Mouse (Mus musculus) embryonic facial prominence, embryonic 12.5 days (tissue): ENCODE data around the gene Gga2. TPM values are rescaled to one million over a fixed set of nuclear protein-coding genes. Genes with fewer than 3 reads are reported as not detected.
A peak's percentile ranks its signal among the peaks of the same experiment; 100 is the strongest.

Experiments
- ATAC-seq: fragments of 200-750 bp; cut with Nextera tagmentation; 2 replicates; pipeline ENCODE4 v1.8.0; 2017; ENCODE audit not compliant: insufficient number of reproducible peaks, insufficient read depth, low FRiP score, low TSS enrichment
- H3K27ac ChIP-seq: fragments of 300-500 bp; sonication (generic); 2 replicates; pipeline ENCODE4 v1.5.1; 2016; ENCODE audit warnings: mild to moderate bottlenecking
- H3K27me3 ChIP-seq: fragments of 300-500 bp; sonication (generic); 2 replicates; pipeline ENCODE4 v1.6.1; 2016; ENCODE audit warnings: mild to moderate bottlenecking, moderate library complexity
- H3K36me3 ChIP-seq: fragments of 300-500 bp; sonication (generic); 2 replicates; pipeline ENCODE4 v1.6.1; 2016; ENCODE audit warnings: mild to moderate bottlenecking
- H3K4me1 ChIP-seq: fragments of 300-500 bp; sonication (generic); 2 replicates; pipeline ENCODE4 v1.6.1; 2016
- H3K4me2 ChIP-seq: fragments of 300-500 bp; sonication (generic); replicated peaks from 2 replicates; pipeline ENCODE4 v1.6.1; 2016; ENCODE audit warnings: mild to moderate bottlenecking, moderate library complexity
- H3K4me3 ChIP-seq: fragments of 300-500 bp; sonication (generic); 2 replicates; pipeline ENCODE4 v1.5.1; 2016; ENCODE audit warnings: mild to moderate bottlenecking
- H3K9ac ChIP-seq: fragments of 300-500 bp; sonication (generic); 2 replicates; pipeline ENCODE4 v1.6.1; 2016; ENCODE audit warnings: mild to moderate bottlenecking, moderate library complexity
- H3K9me3 ChIP-seq: fragments of 300-500 bp; sonication (generic); 2 replicates; pipeline ENCODE4 v1.6.1; 2016; ENCODE audit warnings: mild to moderate bottlenecking, moderate library complexity
- WGBS: fragments of 180-500 bp; shearing (Covaris S2); methylation state at CpG from one replicate; pipeline ENCODE4 v1.1.7; 2016; 5-methylcytosine and 5-hydroxymethylcytosine counted together
- polyA plus RNA-seq: library from polyadenylated mRNA; unstranded; fragments of >200 nt; fragmentation: Nextera tagmentation; extraction: Ambion mirVana; gene quantifications from 2 replicates; pipeline ENCODE4 v1.2.1, GENCODE M21; 2016

The Gga2 gene
- polyA plus RNA-seq, 1 experiment from 2014 or later: 136 TPM

- WGBS: under 1% methylated on average over 54 of the region's 55 CpGs
- Histone ChIP-seq H3K27ac (no peak within 1 kb of the TSS), H3K4me3 (peak within 1 kb of the TSS; percentile 76), H3K9ac (peak within 1 kb of the TSS; percentile 78), H3K36me3 (no peaks in the 10 kb centered on the region), H3K9me3 (no peaks in the 10 kb centered on the region), H3K4me1 (peaks cover 8% of the 10 kb centered on the region; the same call in 1 of the 2 replicates), H3K27me3 (no peaks in the 10 kb centered on the region), H3K4me2 (peak within 1 kb of the TSS; percentile 57)
- peak; percentile 56; the same call in 1 of the 2 replicates for ATAC-seq
These were observed 39.6 kb downstream of the Gga2 start, which contains the start of gene Cog7 for GRCm38 (mm10) chr7:121981307-121981871. Gene Cog7, minus strand, starts transcription at chr7:121981711.

- no peaks in the 10 kb centered on the region for H3K9me3 ChIP-seq
- peaks cover 31% of the 10 kb centered on the region for H3K36me3 ChIP-seq
- ATAC-seq: no peak
- H3K4me3 ChIP-seq: no peak overlapping the region
- no peak overlapping the region for H3K9ac ChIP-seq
- peaks cover 3% of the 10 kb centered on the region; the same call in 1 of the 2 replicates for H3K4me1 ChIP-seq
- no peak overlapping the region for H3K27ac ChIP-seq
- no peaks in the 10 kb centered on the region for H3K27me3 ChIP-seq
- no peak overlapping the region for H3K4me2 ChIP-seq
- 52% methylated on average over 4 of the region's 4 CpGs for WGBS
These were observed 46.0 kb downstream of the Gga2 start for GRCm38 (mm10) chr7:121975031-121975430.

GRCm38 (mm10) chr7:121971698-121972097 lies 49.3 kb downstream of the Gga2 start:
- Histone ChIP-seq H3K4me2 (no peak overlapping the region), H3K4me1 (no peaks in the 10 kb centered on the region), H3K4me3 (no peak overlapping the region), H3K9me3 (no peaks in the 10 kb centered on the region), H3K36me3 (peaks cover 31% of the 10 kb centered on the region), H3K9ac (no peak overlapping the region), H3K27me3 (no peaks in the 10 kb centered on the region), H3K27ac (no peak overlapping the region)
- WGBS: 91% methylated on average over 3 of the region's 3 CpGs
- ATAC-seq: no peak

- Histone ChIP-seq H3K27ac (no peak overlapping the region), H3K27me3 (no peaks in the 10 kb centered on the region), H3K4me1 (no peaks in the 10 kb centered on the region), H3K9ac (no peak overlapping the region), H3K4me2 (no peak overlapping the region), H3K36me3 (peaks cover 29% of the 10 kb centered on the region), H3K9me3 (no peaks in the 10 kb centered on the region), H3K4me3 (no peak overlapping the region)
- 92% methylated on average over 9 of the region's 9 CpGs for WGBS
- ATAC-seq: no peak
These were observed 50.8 kb downstream of the Gga2 start for GRCm38 (mm10) chr7:121970250-121970649.

- WGBS: 88% methylated on average over 9 of the region's 9 CpGs
- H3K9me3 ChIP-seq: no peaks in the 10 kb centered on the region
- H3K9ac ChIP-seq: no peak overlapping the region
- no peaks in the 10 kb centered on the region for H3K27me3 ChIP-seq
- peaks cover 29% of the 10 kb centered on the region for H3K36me3 ChIP-seq
- no peak overlapping the region for H3K4me2 ChIP-seq
- H3K4me1 ChIP-seq: no peaks in the 10 kb centered on the region
- no peak overlapping the region for H3K4me3 ChIP-seq
- no peak for ATAC-seq
- H3K27ac ChIP-seq: no peak overlapping the region
These were observed 52.2 kb downstream of the Gga2 start for GRCm38 (mm10) chr7:121968816-121969215.

GRCm38 (mm10) chr7:121968242-121968641 lies 52.8 kb downstream of the Gga2 start:
- no peaks in the 10 kb centered on the region for H3K9me3 ChIP-seq
- H3K9ac ChIP-seq: no peak overlapping the region
- ATAC-seq: no peak
- no peaks in the 10 kb centered on the region for H3K4me1 ChIP-seq
- H3K27me3 ChIP-seq: no peaks in the 10 kb centered on the region
- H3K4me3 ChIP-seq: no peak overlapping the region
- WGBS: 84% methylated on average over 8 of the region's 8 CpGs
- H3K27ac ChIP-seq: no peak overlapping the region
- H3K4me2 ChIP-seq: no peak overlapping the region
- peaks cover 29% of the 10 kb centered on the region for H3K36me3 ChIP-seq

- Histone ChIP-seq H3K36me3 (peaks cover 27% of the 10 kb centered on the region), H3K4me1 (no peaks in the 10 kb centered on the region), H3K4me3 (no peak overlapping the region), H3K4me2 (no peak overlapping the region), H3K27ac (no peak overlapping the region), H3K9ac (no peak overlapping the region), H3K9me3 (no peaks in the 10 kb centered on the region), H3K27me3 (no peaks in the 10 kb centered on the region)
- WGBS: 91% methylated on average over 7 of the region's 7 CpGs
- ATAC-seq: no peak
These were observed 54.9 kb downstream of the Gga2 start for GRCm38 (mm10) chr7:121966169-121966568.

- H3K27ac ChIP-seq: no peak overlapping the region
- 61% methylated on average over 6 of the region's 6 CpGs for WGBS
- no peak overlapping the region for H3K4me3 ChIP-seq
- no peaks in the 10 kb centered on the region for H3K4me1 ChIP-seq
- no peaks in the 10 kb centered on the region for H3K9me3 ChIP-seq
- ATAC-seq: no peak
- no peak overlapping the region for H3K4me2 ChIP-seq
- peaks cover 16% of the 10 kb centered on the region for H3K36me3 ChIP-seq
- H3K27me3 ChIP-seq: no peaks in the 10 kb centered on the region
- no peak overlapping the region for H3K9ac ChIP-seq
These were observed 57.1 kb downstream of the Gga2 start for GRCm38 (mm10) chr7:121963883-121964398.

- Histone ChIP-seq H3K9ac (no peak overlapping the region), H3K4me2 (no peak overlapping the region), H3K4me1 (no peaks in the 10 kb centered on the region), H3K4me3 (no peak overlapping the region), H3K27ac (no peak overlapping the region), H3K36me3 (peaks cover 16% of the 10 kb centered on the region), H3K9me3 (no peaks in the 10 kb centered on the region), H3K27me3 (no peaks in the 10 kb centered on the region)
- ATAC-seq: no peak
- WGBS: 67% methylated on average over 3 of the region's 3 CpGs
These were observed 58.5 kb downstream of the Gga2 start for GRCm38 (mm10) chr7:121962571-121962959.

GRCm38 (mm10) chr7:121961913-121962570 lies 59.0 kb downstream of the Gga2 start:
- no peak overlapping the region for H3K4me2 ChIP-seq
- no peak overlapping the region for H3K4me3 ChIP-seq
- H3K4me1 ChIP-seq: no peaks in the 10 kb centered on the region
- no peaks in the 10 kb centered on the region for H3K9me3 ChIP-seq
- H3K9ac ChIP-seq: no peak overlapping the region
- no peaks in the 10 kb centered on the region for H3K27me3 ChIP-seq
- peaks cover 16% of the 10 kb centered on the region for H3K36me3 ChIP-seq
- ATAC-seq: no peak
- 87% methylated on average over 7 of the region's 7 CpGs for WGBS
- H3K27ac ChIP-seq: no peak overlapping the region

- Histone ChIP-seq H3K27ac (no peak overlapping the region), H3K4me2 (no peak overlapping the region), H3K27me3 (no peaks in the 10 kb centered on the region), H3K4me1 (no peaks in the 10 kb centered on the region), H3K9me3 (no peaks in the 10 kb centered on the region), H3K36me3 (peaks cover 12% of the 10 kb centered on the region; the same call in 1 of the 2 replicates), H3K9ac (no peak overlapping the region), H3K4me3 (no peak overlapping the region)
- WGBS: 75% methylated on average over 12 of the region's 12 CpGs
- no peak for ATAC-seq
These were observed 65.2 kb downstream of the Gga2 start for GRCm38 (mm10) chr7:121955802-121956201.
